Mouse (Mus musculus) kidney, adult 2 months (tissue): Measurements from ENCODE around the gene Nelfe. TPM values are rescaled to one million over a fixed set of nuclear protein-coding genes. Genes with fewer than 3 reads are reported as not detected.
A peak's percentile ranks its signal among the peaks of the same experiment; 100 is the strongest.

Experiments used
- DNase-seq: peaks from one replicate; pipeline ENCODE4 v3.0.0; 2021
- H3K27ac ChIP-seq: fragments of 200-500 bp; 2 replicates; pipeline ENCODE4 v1.5.1; 2012; ENCODE audit warnings: low read depth, low read length, control low read depth, inconsistent platforms; ENCODE audit not compliant: insufficient read depth
- H3K27me3 ChIP-seq: fragments of 200-500 bp; replicated peaks from 2 replicates; pipeline ENCODE4 v1.6.1; 2012; ENCODE audit warnings: mild to moderate bottlenecking, moderate library complexity, low read length, inconsistent platforms; ENCODE audit not compliant: control insufficient read depth, insufficient read depth
- H3K36me3 ChIP-seq: fragments of 200-500 bp; 2 replicates; pipeline ENCODE4 v1.6.1; 2012; ENCODE audit warnings: mild to moderate bottlenecking, moderate library complexity, low read length, inconsistent platforms; ENCODE audit not compliant: control insufficient read depth, insufficient read depth
- H3K4me1 ChIP-seq: fragments of 200-500 bp; 2 replicates; pipeline ENCODE4 v1.6.1; 2011; ENCODE audit warnings: low read length; ENCODE audit not compliant: control insufficient read depth, insufficient read depth
- H3K4me3 ChIP-seq: fragments of 200-500 bp; 2 replicates; pipeline ENCODE4 v1.5.1; 2011; ENCODE audit warnings: mild to moderate bottlenecking, low read depth, low read length, control low read depth; ENCODE audit not compliant: insufficient read depth
- CTCF ChIP-seq: fragments of 200-500 bp; conservative IDR thresholded peaks from 2 replicates; pipeline ENCODE4 v1.5.1; 2011; ENCODE audit warnings: low read depth, mild to moderate bottlenecking, control low read depth, low read length, moderate library complexity, mixed read lengths; ENCODE audit not compliant: insufficient read depth, insufficient read length
- POLR2A ChIP-seq: fragments of 200-500 bp; IDR thresholded peaks from one replicate; pipeline ENCODE4 v1.6.1; 2011; ENCODE audit warnings: low read depth, low read length, control low read depth
- WGBS: fragments of 180-500 bp; shearing (Covaris S2); methylation state at CpG from one replicate; pipeline ENCODE4 v1.1.7; 2018; 5-methylcytosine and 5-hydroxymethylcytosine counted together
- polyA plus RNA-seq: library from polyadenylated mRNA; depleted of rRNA; stranded (reverse); fragments of >200 nt; gene quantifications from 2 replicates; pipeline ENCODE4 v1.2.3, GENCODE M21; 2012

The Nelfe gene
- polyA plus RNA-seq, 1 experiment, result 26.2 TPM

DNA sequence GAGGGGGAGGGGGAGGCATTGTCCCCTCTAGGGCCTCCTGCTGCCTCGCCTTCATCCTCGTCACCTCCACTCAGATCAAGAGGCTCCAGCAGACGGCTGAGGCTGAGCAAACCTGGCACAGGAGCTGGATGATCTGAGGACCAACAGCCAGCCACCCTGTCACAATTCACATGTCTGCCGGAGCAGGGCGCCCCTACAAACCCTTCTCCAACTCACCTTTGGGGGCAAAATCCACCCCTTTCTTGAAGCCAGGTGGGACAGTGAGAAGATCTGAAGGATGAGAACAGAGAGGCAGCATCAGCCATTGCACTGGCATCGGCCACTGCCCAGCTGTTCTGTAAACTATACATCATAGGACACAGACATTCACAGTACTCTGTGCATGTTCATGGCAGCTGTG, 3.0 kb upstream of the Nelfe start:
- DNase-seq, result no peak
- TF ChIP-seq POLR2A (no peak), CTCF (no peak)
- Histone ChIP-seq H3K36me3 (no peaks in the 10 kb centered on the region), H3K4me1 (peaks cover 7% of the 10 kb centered on the region; the same call in 1 of the 2 replicates), H3K4me3 (no peak overlapping the region), H3K27me3 (no peaks in the 10 kb centered on the region), H3K27ac (no peak overlapping the region)
- 95% methylated on average over 6 of the region's 6 CpGs for WGBS

DNA sequence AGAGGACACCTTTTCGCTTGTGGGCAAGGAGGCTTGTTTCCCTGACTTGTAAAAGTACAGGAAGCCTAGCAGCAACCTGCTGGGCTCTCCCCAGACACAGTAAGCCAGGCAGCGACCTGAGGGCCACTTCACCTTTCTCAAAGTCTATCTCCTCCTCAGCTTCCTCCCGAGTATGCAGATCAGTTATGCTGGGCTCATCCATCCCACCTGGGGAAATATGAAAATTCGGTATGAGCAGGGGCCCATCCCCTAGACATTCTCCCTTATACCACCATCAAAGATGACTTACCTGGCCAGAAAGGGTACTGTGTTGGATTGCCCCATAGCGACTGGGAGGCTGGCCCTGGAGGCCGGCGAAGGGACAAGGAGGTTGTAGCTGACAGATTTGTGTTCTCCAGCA, 2.6 kb upstream of the Nelfe start:
- no peak overlapping the region for H3K27ac ChIP-seq
- no peaks in the 10 kb centered on the region for H3K36me3 ChIP-seq
- peaks cover 7% of the 10 kb centered on the region; the same call in 1 of the 2 replicates for H3K4me1 ChIP-seq
- WGBS, result 93% methylated on average over 7 of the region's 7 CpGs
- TF ChIP-seq CTCF (no peak), POLR2A (no peak)
- H3K27me3 ChIP-seq, result no peaks in the 10 kb centered on the region
- DNase-seq, result no peak
- no peak overlapping the region for H3K4me3 ChIP-seq

DNA sequence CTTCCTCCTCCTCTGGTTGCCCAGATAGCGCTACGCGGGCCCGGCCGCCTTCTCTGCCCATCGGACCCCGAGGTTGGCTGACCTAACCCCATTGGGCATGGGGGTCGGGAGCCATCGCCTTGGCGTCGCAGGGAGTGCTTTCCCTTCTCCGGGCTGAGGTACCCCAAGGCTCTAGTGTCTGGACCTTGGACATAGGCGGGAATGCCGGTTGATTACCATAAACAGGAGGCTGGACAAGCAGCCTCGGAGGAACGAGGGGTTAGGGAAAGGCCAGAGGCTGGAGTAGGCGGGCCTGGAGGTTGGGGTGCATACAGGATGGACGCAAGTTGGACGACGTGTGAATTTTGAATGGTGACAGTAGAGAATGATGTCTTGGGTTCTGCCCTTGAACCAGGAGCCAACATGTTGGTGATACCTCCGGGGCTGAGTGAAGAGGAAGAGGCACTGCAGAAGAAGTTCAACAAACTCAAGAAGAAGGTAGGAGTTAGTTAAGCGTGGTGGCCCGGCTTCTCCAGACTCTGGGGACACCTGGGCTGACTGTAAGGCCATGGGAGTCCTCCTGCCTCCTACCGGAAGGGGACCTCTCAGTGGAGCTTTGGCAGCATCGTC, 430 bp downstream of the Nelfe start:
- WGBS, result under 1% methylated on average over 25 of the region's 25 CpGs
- H3K36me3 ChIP-seq, result no peaks in the 10 kb centered on the region
- peak overlapping the region; percentile 10; the same call in 1 of the 2 replicates for H3K27ac ChIP-seq
- H3K4me1 ChIP-seq, result peaks cover 7% of the 10 kb centered on the region; the same call in 1 of the 2 replicates
- H3K4me3 ChIP-seq, result peak overlapping the region; percentile 71
- no peaks in the 10 kb centered on the region for H3K27me3 ChIP-seq
- no peak for TF ChIP-seq POLR2A
- TF ChIP-seq CTCF, result no peak
- no peak for DNase-seq

DNA sequence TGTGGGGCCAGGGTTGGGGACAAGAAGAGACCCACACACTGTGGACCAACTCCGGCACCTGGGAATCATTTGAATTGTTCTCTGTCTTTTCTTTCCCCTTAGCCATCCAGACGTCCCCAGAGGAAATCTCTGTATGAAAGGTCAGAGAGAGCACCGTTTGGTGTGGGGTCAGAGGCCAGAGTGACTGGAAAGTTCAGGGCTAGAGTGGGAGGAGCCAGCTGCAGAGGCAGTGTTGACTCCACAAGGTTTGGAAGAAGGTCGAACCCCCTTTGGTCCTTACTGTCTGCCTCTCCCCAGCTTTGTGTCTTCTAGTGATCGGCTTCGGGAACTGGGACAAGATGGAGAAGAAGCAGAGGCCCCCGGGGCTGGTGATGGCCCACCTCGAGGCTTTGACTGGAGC, 3.3 kb downstream of the Nelfe start:
- Histone ChIP-seq H3K36me3 (no peaks in the 10 kb centered on the region), H3K27ac (no peak overlapping the region), H3K4me1 (peaks cover 7% of the 10 kb centered on the region; the same call in 1 of the 2 replicates), H3K27me3 (no peaks in the 10 kb centered on the region), H3K4me3 (no peak overlapping the region)
- TF ChIP-seq POLR2A (no peak), CTCF (no peak)
- WGBS, result 74% methylated on average over 8 of the region's 8 CpGs
- DNase-seq, result no peak

DNA sequence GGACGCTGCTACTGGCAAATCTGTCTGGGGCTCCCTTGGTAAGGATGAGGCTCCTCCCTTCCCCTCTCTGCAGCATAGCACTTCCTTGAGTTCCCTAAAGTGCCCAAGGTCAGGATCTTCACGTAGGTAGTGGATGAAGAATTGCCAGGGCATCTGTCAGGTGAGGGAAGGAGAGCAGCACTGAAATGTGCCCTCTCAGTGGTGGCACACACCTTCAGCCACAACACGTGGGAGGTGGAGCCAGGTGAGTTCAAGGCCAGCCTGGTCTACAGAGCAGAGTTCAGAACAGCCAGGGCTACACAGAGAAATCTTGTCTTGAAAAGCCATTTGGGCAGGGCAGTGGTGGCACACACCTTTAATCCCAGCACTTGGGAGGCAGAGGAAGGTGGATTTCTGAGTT, 4.6 kb downstream of the Nelfe start:
- WGBS, result 61% methylated on average over 3 of the region's 3 CpGs
- Histone ChIP-seq H3K36me3 (no peaks in the 10 kb centered on the region), H3K27me3 (no peaks in the 10 kb centered on the region), H3K4me1 (peaks cover 4% of the 10 kb centered on the region; the same call in 1 of the 2 replicates), H3K27ac (no peak overlapping the region), H3K4me3 (no peak overlapping the region)
- DNase-seq, result no peak
- TF ChIP-seq POLR2A (no peak), CTCF (no peak)

DNA sequence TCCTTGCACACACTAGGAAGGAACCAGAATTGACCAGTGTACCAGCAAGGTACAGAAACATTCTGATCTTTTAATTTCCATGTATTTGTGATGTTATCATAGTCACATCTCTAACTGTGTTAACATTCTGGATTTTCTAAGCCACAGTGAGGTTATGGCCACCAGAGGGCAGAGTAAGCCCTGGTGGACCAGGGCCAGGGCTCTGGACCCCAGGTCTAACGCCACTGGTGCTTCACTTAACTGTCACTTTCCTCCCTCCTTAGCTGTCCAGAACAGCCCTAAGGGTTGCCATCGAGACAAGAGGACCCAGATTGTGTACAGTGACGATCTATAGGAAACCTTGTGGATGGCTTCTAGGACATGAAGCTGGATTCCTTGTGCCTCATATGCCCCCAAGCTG, 5.6 kb downstream of the Nelfe start:
- 24% methylated on average over 3 of the region's 3 CpGs for WGBS
- Histone ChIP-seq H3K27me3 (no peaks in the 10 kb centered on the region), H3K4me1 (peaks cover 4% of the 10 kb centered on the region; the same call in 1 of the 2 replicates), H3K4me3 (no peak overlapping the region), H3K36me3 (no peaks in the 10 kb centered on the region), H3K27ac (no peak overlapping the region)
- TF ChIP-seq CTCF, result peak; percentile 72
- TF ChIP-seq POLR2A, result no peak
- DNase-seq, result peak; percentile 58

DNA sequence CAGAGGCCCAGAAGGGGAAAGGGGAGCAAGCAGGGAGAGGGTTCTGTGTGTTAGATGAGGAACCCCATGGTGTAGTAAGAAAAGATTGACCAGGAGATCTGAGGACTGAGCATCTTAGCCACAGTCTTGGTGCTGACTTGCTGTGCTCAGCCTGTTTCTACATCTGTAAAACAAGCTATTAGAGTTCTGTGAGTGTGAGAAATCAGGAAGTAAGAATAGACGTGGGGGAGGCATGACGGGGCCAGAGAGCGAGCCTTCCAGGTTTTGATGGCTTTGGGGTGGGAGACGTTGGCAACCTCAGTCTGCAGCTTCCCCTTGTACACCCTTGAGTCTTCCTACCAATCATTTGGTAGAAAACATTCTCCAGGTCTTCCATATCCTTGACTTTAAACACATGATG, 8.5 kb downstream of the Nelfe start:
- H3K27me3 ChIP-seq, result no peaks in the 10 kb centered on the region
- H3K4me1 ChIP-seq, result peaks cover 6% of the 10 kb centered on the region; the same call in 1 of the 2 replicates
- TF ChIP-seq POLR2A (no peak), CTCF (no peak)
- no peaks in the 10 kb centered on the region for H3K36me3 ChIP-seq
- 63% methylated on average over 4 of the region's 4 CpGs for WGBS
- no peak for DNase-seq
- H3K27ac ChIP-seq, result no peak overlapping the region
- H3K4me3 ChIP-seq, result no peak overlapping the region
